Mouse (Mus musculus) thymus, postnatal 14 days (tissue): ENCODE results near the gene Mrtfa.

Experiments
- DNase-seq: peaks from one replicate; pipeline ENCODE4 v3.0.0; 2021

The Mrtfa gene

GRCm38 (mm10) chr15:81062616-81063015, 127.9 kb downstream of the Mrtfa start:
- DNase-seq, result no peak

- DNase-seq, result no peak
Measured at GRCm38 (mm10) chr15:81062175-81062588, 128.4 kb downstream of the Mrtfa start.

GRCm38 (mm10) chr15:81060975-81061374, 129.6 kb downstream of the Mrtfa start:
- DNase-seq, result no peak

- DNase-seq, result no peak
Measured at GRCm38 (mm10) chr15:81057736-81058135, 132.8 kb downstream of the Mrtfa start.

- no peak for DNase-seq
Measured at GRCm38 (mm10) chr15:81055488-81055887, 135.1 kb downstream of the Mrtfa start.

- no peak for DNase-seq
Measured at GRCm38 (mm10) chr15:81052491-81052890, 138.1 kb downstream of the Mrtfa start.

GRCm38 (mm10) chr15:81050488-81050887, 140.1 kb downstream of the Mrtfa start:
- no peak for DNase-seq

- DNase-seq, result peak; percentile 63
Measured at GRCm38 (mm10) chr15:81049401-81050053, 141.0 kb downstream of the Mrtfa start.

GRCm38 (mm10) chr15:81047497-81047896, 143.1 kb downstream of the Mrtfa start:
- DNase-seq, result no peak

GRCm38 (mm10) chr15:81046061-81046460, 144.5 kb downstream of the Mrtfa start:
- DNase-seq, result no peak

GRCm38 (mm10) chr15:81045336-81045735, 145.2 kb downstream of the Mrtfa start:
- peak; percentile 69 for DNase-seq

GRCm38 (mm10) chr15:81044446-81044845, 146.1 kb downstream of the Mrtfa start:
- DNase-seq, result peak; percentile 83

- DNase-seq, result peak; percentile 60
Measured at GRCm38 (mm10) chr15:81042276-81042931, 148.2 kb downstream of the Mrtfa start.

GRCm38 (mm10) chr15:81041767-81042166, 148.8 kb downstream of the Mrtfa start:
- no peak for DNase-seq

- DNase-seq, result no peak
Measured at GRCm38 (mm10) chr15:81038419-81038818, 152.1 kb downstream of the Mrtfa start.

- no peak for DNase-seq
Measured at GRCm38 (mm10) chr15:81035417-81036162, 155.0 kb downstream of the Mrtfa start.

- DNase-seq, result no peak
Measured at GRCm38 (mm10) chr15:81034119-81034518, 156.4 kb downstream of the Mrtfa start.

GRCm38 (mm10) chr15:81032941-81033629, 157.5 kb downstream of the Mrtfa start:
- DNase-seq, result peak; percentile 36

- no peak for DNase-seq
Measured at GRCm38 (mm10) chr15:81031611-81032010, 158.9 kb downstream of the Mrtfa start.

GRCm38 (mm10) chr15:81030891-81031425, 159.6 kb downstream of the Mrtfa start:
- DNase-seq, result no peak

- DNase-seq, result peak; percentile 75
Measured at GRCm38 (mm10) chr15:81027378-81028173, 163.0 kb downstream of the Mrtfa start.

- no peak for DNase-seq
Measured at GRCm38 (mm10) chr15:81026901-81027300, 163.7 kb downstream of the Mrtfa start.
